4 mouse cellular contexts compared by ENCODE assay signal in the genomic region with DNA sequence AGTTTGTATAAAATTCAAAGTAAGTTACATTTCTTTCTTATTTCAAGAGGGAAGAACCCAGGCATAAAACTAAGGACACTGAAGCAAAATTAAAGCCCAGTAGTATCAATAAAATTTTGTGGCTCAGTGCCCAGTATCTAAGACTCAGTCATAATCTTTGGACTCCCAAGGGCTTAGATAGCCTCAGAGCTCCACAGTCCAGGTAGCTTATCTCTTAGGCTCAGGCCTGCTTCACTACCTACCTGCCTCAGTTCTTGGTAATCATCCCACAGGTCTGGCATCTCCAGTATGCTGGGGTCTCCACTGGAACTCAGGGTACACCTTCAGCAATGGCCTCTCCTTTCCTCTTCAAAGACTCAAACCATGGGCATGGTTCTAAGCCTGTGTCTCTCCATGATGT.
DNase-seq lines count a peak whose midpoint lies in the region; ATAC-seq and TF ChIP-seq lines count a peak whose summit lies in the region.
"Not testable (repeated sequence)": the region's sequence is repeated elsewhere in the genome, so short reads cannot be mapped to it uniquely, and the experiment has no call there.

No protein-coding gene starts in this region.

- not testable (repeated sequence) for H3K4me3 ChIP-seq in liver, embryonic 12.5 days; liver, embryonic 14.5 days (ENCODE audit: insufficient read depth in 1 of 2, low read depth in 2 of 2, low read length in 2 of 2)

- not testable (repeated sequence) for H3K9me3 ChIP-seq in liver, embryonic 12.5 days (replicated peaks); liver, embryonic 14.5 days (ENCODE audit: control insufficient read depth, low read length)

- H3K27me3 ChIP-seq in liver, embryonic 12.5 days (replicated peaks); liver, embryonic 14.5 days (ENCODE audit: control insufficient read depth, insufficient read depth, low read length): not testable (repeated sequence)

- H3K4me2 ChIP-seq in liver, embryonic 12.5 days; liver, embryonic 14.5 days (ENCODE audit: low read depth): not testable (repeated sequence)

- not testable (repeated sequence) for TF ChIP-seq CTCF in liver, embryonic 14.5 days (IDR thresholded peaks at IDR 0.05; ENCODE audit: low read depth)

- ATAC-seq in liver, embryonic 12.5 days = peak; percentile 58
- ATAC-seq in liver, embryonic 14.5 days (ENCODE audit: insufficient read depth) = peak; percentile 65
- peak; percentile 26; the same call in 1 of the 2 replicates for ATAC-seq in megakaryocyte progenitor cell, adult 5-6 weeks (replicated peaks; ENCODE audit: poor library complexity)

- H3K36me3 ChIP-seq in liver, embryonic 12.5 days; liver, embryonic 14.5 days (replicated peaks; ENCODE audit: control insufficient read depth, insufficient read depth, low read depth): not testable (repeated sequence)

- not testable (repeated sequence) for TF ChIP-seq EP300 in liver, embryonic 14.5 days (IDR thresholded peaks at IDR 0.05; ENCODE audit: low read depth)

- H3K27ac ChIP-seq in liver, embryonic 12.5 days; liver, embryonic 14.5 days: not testable (repeated sequence)

- DNase-seq in c-Kit-positive CD71-positive TER-119-negative erythroid progenitor cells, embryonic 14.5 days (ENCODE audit: low read depth) = peak; percentile 25
- not testable (repeated sequence) for DNase-seq in liver, embryonic 14.5 days (ENCODE audit: low read depth in 3 of 3, low spot score in 3 of 3)

- not testable (repeated sequence) for H3K9ac ChIP-seq in liver, embryonic 12.5 days; liver, embryonic 14.5 days (replicated peaks)

- not testable (repeated sequence) for H3K4me1 ChIP-seq in liver, embryonic 12.5 days; liver, embryonic 14.5 days (replicated peaks; ENCODE audit: control insufficient read depth in 2 of 2, insufficient read depth in 2 of 2, low read length in 1 of 2)
